In genomic region chr10:24485461-24485860, GRCm38 (mm10) we compare ENCODE assay signal across 14 mouse cellular contexts.
DNase-seq lines count a peak whose midpoint lies in the region.
"Had no signal": no experiment of that assay in that cellular context is flagged by ENCODE, and none has a peak within 500 bp of the region (broad histone marks: within the 10 kb centered on the region; RNA-seq: fewer than 3 reads in every experiment).

No protein-coding gene starts in this region.

- peak; percentile 89 for DNase-seq in heart, adult 11 months
- no peak for DNase-seq in heart, adult 9 months (ENCODE audit: low spot score in 2 of 2)
- DNase-seq in left cerebral cortex, postnatal 10 days (ENCODE audit: extremely low spot score in 1 of 2, low spot score in 2 of 2): peak; percentile 27 to 40
- DNase-seq in left cerebral cortex, adult 11 months (ENCODE audit: low spot score): no peak
- peak; percentile 17 for DNase-seq in right cerebral cortex, postnatal 14 days
- no peak for DNase-seq in right cerebral cortex, adult 18-20 months
- DNase-seq in adrenal gland, adult 8-10 months: no peak
- DNase-seq: adrenal gland, postnatal 10 days; cerebellum, adult 11 months; cerebellum, adult 8-10 months; cerebellum, postnatal 14 days; embryo, embryonic 11 days; forebrain, postnatal 0 days; gastrocnemius, postnatal 36 days had no signal

- intact Hi-C loops in left cerebral cortex, postnatal 10 days (cut with DNase I): no loop called here

Comparison
In these comparisons a context has a peak if more than half of its experiments do, and no peak if none do; other contexts are left out.
1. DNase-seq: peak in heart, adult 11 months (single experiment), left cerebral cortex, postnatal 10 days (2 of 2) and right cerebral cortex, postnatal 14 days (single experiment); none in heart, adult 9 months (0 of 2), left cerebral cortex, adult 11 months (single experiment), right cerebral cortex, adult 18-20 months (single experiment) and adrenal gland, adult 8-10 months (single experiment).